25 mouse cellular contexts compared by ENCODE assay signal in genomic region chr7:128587334-128587933, GRCm38 (mm10). TPM values are rescaled to one million over a fixed set of nuclear protein-coding genes. Genes with fewer than 3 reads are reported as not detected.
DNase-seq lines count a peak whose midpoint lies in the region; ATAC-seq and TF ChIP-seq lines count a peak whose summit lies in the region.
"Had no signal": no experiment of that assay in that cellular context is flagged by ENCODE, and none has a peak within 500 bp of the region (broad histone marks: within the 10 kb centered on the region; RNA-seq: fewer than 3 reads in every experiment).

No protein-coding gene starts in this region.

- TF ChIP-seq EP300 in stomach, postnatal 0 days (optimal IDR thresholded peaks at IDR 0.05) = no peak

- no peaks in the 10 kb centered on the region for H3K27me3 ChIP-seq in stomach, embryonic 16.5 days (ENCODE audit: control insufficient read depth, insufficient read depth, low read length)
- H3K27me3 ChIP-seq in stomach, postnatal 0 days (ENCODE audit: control insufficient read depth, insufficient read depth, low read length) = no peaks in the 10 kb centered on the region
- no peaks in the 10 kb centered on the region for H3K27me3 ChIP-seq in liver, embryonic 13.5 days
- H3K27me3 ChIP-seq: hindbrain, embryonic 15.5 days; limb, embryonic 13.5 days; midbrain, embryonic 15.5 days; neural tube, embryonic 15.5 days had no signal

- no peak for DNase-seq in frontal cortex, postnatal 25 days (ENCODE audit: low spot score in 2 of 2)
- DNase-seq in stomach, postnatal 0 days (ENCODE audit: low spot score) = no peak
- DNase-seq in liver, embryonic 13.5 days = no peak
- DNase-seq in yolk sac, embryonic 10.5 days (ENCODE audit: low spot score) = peak; percentile 60
- DNase-seq in right cerebral cortex, adult 18-20 months = no peak
- no peak for DNase-seq in layer of hippocampus, adult 2 months (ENCODE audit: low spot score in 2 of 2)
- DNase-seq: adrenal gland, postnatal 14 days; cerebellum, adult 18-20 months; cerebellum, postnatal 10 days; gastrocnemius, adult 2 months; heart, adult 2 months; heart, postnatal 14 days; kidney, adult 9 months; kidney, postnatal 10 days had no signal

- peak overlapping the region; percentile 10; the same call in 1 of the 2 replicates for H3K27ac ChIP-seq in stomach, embryonic 16.5 days (ENCODE audit: low read length)
- H3K27ac ChIP-seq in stomach, postnatal 0 days (replicated peaks) = no peak overlapping the region
- peak overlapping the region; percentile 39; the same call in 1 of the 2 replicates for H3K27ac ChIP-seq in liver, embryonic 13.5 days
- H3K27ac ChIP-seq in layer of hippocampus, adult 2 months = no peak overlapping the region
- H3K27ac ChIP-seq: gastrocnemius, adult 2 months; heart, adult 2 months; hindbrain, embryonic 10.5 days; hindbrain, embryonic 15.5 days; limb, embryonic 13.5 days; macrophage; midbrain, embryonic 10.5 days; midbrain, embryonic 15.5 days; neural tube, embryonic 15.5 days had no signal

- WGBS in stomach, embryonic 16.5 days = 45% methylated on average over 4 of the region's 4 CpGs
- 42% methylated on average over 4 of the region's 4 CpGs for whole genome bisulfite sequencing in stomach, postnatal 0 days
- 27% methylated on average over 4 of the region's 4 CpGs for WGBS in liver, embryonic 13.5 days (ENCODE audit: insufficient replicate concordance)

- no peak overlapping the region for H3K9ac ChIP-seq in stomach, embryonic 16.5 days (ENCODE audit: low read length)
- no peak overlapping the region for H3K9ac ChIP-seq in stomach, postnatal 0 days (ENCODE audit: low read length)
- H3K9ac ChIP-seq in liver, embryonic 13.5 days = no peak overlapping the region
- H3K9ac ChIP-seq: hindbrain, embryonic 15.5 days; limb, embryonic 13.5 days; midbrain, embryonic 15.5 days; neural tube, embryonic 15.5 days had no signal

- ATAC-seq in frontal cortex, adult (ENCODE audit: low TSS enrichment) = 0 out of 2 replicates have a peak, but pooled peaks have one; percentile 20
- no peak for ATAC-seq in stomach, embryonic 16.5 days (ENCODE audit: insufficient read depth, low FRiP score)
- no peak for ATAC-seq in stomach, postnatal 0 days (ENCODE audit: low FRiP score, low TSS enrichment)
- peak; percentile 66 for ATAC-seq in liver, embryonic 13.5 days (ENCODE audit: low read depth)
- ATAC-seq: forebrain, embryonic 14.5 days; inflammation-experienced regulatory T-cells, adult 6 months; midbrain, embryonic 15.5 days had no signal

- no peaks in the 10 kb centered on the region for H3K9me3 ChIP-seq in stomach, embryonic 16.5 days (replicated peaks; ENCODE audit: control insufficient read depth, low read length)
- no peaks in the 10 kb centered on the region for H3K9me3 ChIP-seq in stomach, postnatal 0 days (ENCODE audit: control insufficient read depth, low read length)
- H3K9me3 ChIP-seq in liver, embryonic 13.5 days (replicated peaks) = no peaks in the 10 kb centered on the region
- H3K9me3 ChIP-seq: hindbrain, embryonic 10.5 days; hindbrain, embryonic 15.5 days; limb, embryonic 13.5 days; midbrain, embryonic 10.5 days; midbrain, embryonic 15.5 days; neural tube, embryonic 15.5 days had no signal

- H3K36me3 ChIP-seq in stomach, embryonic 16.5 days (ENCODE audit: control insufficient read depth, insufficient read depth, low read length) = no peaks in the 10 kb centered on the region
- no peaks in the 10 kb centered on the region for H3K36me3 ChIP-seq in stomach, postnatal 0 days (ENCODE audit: control insufficient read depth, insufficient read depth, low read length)
- H3K36me3 ChIP-seq in liver, embryonic 13.5 days = no peaks in the 10 kb centered on the region
- H3K36me3 ChIP-seq: hindbrain, embryonic 10.5 days; hindbrain, embryonic 15.5 days; limb, embryonic 13.5 days; midbrain, embryonic 10.5 days; midbrain, embryonic 15.5 days; neural tube, embryonic 15.5 days had no signal

- no peak for TF ChIP-seq CTCF in stomach, postnatal 0 days (IDR thresholded peaks at IDR 0.05; ENCODE audit: low read depth)
- TF ChIP-seq CTCF in layer of hippocampus, adult 2 months (conservative IDR thresholded peaks at IDR 0.05) = no peak

- H3K4me2 ChIP-seq in stomach, embryonic 16.5 days (ENCODE audit: low read depth, low read length) = no peak overlapping the region
- H3K4me2 ChIP-seq in stomach, postnatal 0 days (replicated peaks; ENCODE audit: low read depth) = no peak overlapping the region
- H3K4me2 ChIP-seq in liver, embryonic 13.5 days = no peak overlapping the region
- H3K4me2 ChIP-seq: hindbrain, embryonic 15.5 days; limb, embryonic 13.5 days; midbrain, embryonic 15.5 days; neural tube, embryonic 15.5 days had no signal

- peaks cover 8% of the 10 kb centered on the region for H3K4me1 ChIP-seq in stomach, embryonic 16.5 days (ENCODE audit: control insufficient read depth, insufficient read depth, low read length)
- no peaks in the 10 kb centered on the region for H3K4me1 ChIP-seq in stomach, postnatal 0 days (replicated peaks; ENCODE audit: control insufficient read depth, insufficient read depth)
- H3K4me1 ChIP-seq in liver, embryonic 13.5 days (replicated peaks) = peaks cover 30% of the 10 kb centered on the region

- H3K4me3 ChIP-seq in stomach, embryonic 16.5 days (replicated peaks; ENCODE audit: low read length) = no peak overlapping the region
- no peak overlapping the region for H3K4me3 ChIP-seq in stomach, postnatal 0 days (ENCODE audit: low read depth, low read length)
- H3K4me3 ChIP-seq in liver, embryonic 13.5 days (replicated peaks) = no peak overlapping the region
- H3K4me3 ChIP-seq in layer of hippocampus, adult 2 months = no peak overlapping the region
- H3K4me3 ChIP-seq: gastrocnemius, adult 2 months; heart, adult 2 months; hindbrain, embryonic 10.5 days; hindbrain, embryonic 15.5 days; limb, embryonic 13.5 days; midbrain, embryonic 10.5 days; midbrain, embryonic 15.5 days; neural tube, embryonic 15.5 days had no signal

RNA-seq across cellular contexts. Expression of gene Inpp5f, which starts 23.7 kb away (rescaled TPM):
- 18.5 and 20.2 TPM in 2 replicates for polyA plus RNA-seq in stomach, embryonic 16.5 days (2015; fragmentation: Nextera tagmentation; extraction: Ambion mirVana)
- polyA plus RNA-seq in stomach, postnatal 0 days (2015; fragmentation: Nextera tagmentation; extraction: Ambion mirVana) = 12.3 and 12.4 TPM in 2 replicates
- polyA plus RNA-seq in liver, embryonic 13.5 days (2015; fragmentation: Nextera tagmentation; extraction: Ambion mirVana) = 6.9 and 7.4 TPM in 2 replicates
- 100 to 1,000 TPM; 108 to 111 TPM for total RNA-seq in layer of hippocampus, adult 2 months (2021)

Comparison
In these comparisons a context has a peak if more than half of its experiments do, and no peak if none do; other contexts are left out.
1. H3K27ac ChIP-seq: peak in stomach, embryonic 16.5 days (single experiment) and liver, embryonic 13.5 days (single experiment); none in stomach, postnatal 0 days (single experiment) and layer of hippocampus, adult 2 months (single experiment).
2. ATAC-seq: peak in frontal cortex, adult (single experiment) and liver, embryonic 13.5 days (single experiment); none in stomach, embryonic 16.5 days (single experiment) and stomach, postnatal 0 days (single experiment).